Mouse (Mus musculus) thymus, adult 2 months (tissue): Measurements from ENCODE around the gene AC141477.1.

Experiments used
- CTCF ChIP-seq: fragments of 200-500 bp; IDR thresholded peaks from 2 replicates; pipeline ENCODE4 v1.5.1; 2012; ENCODE audit warnings: mild to moderate bottlenecking, control low read depth, low read length, moderate library complexity, borderline replicate concordance; ENCODE audit not compliant: control insufficient read depth, poor library complexity, insufficient read depth; ENCODE audit errors: extremely low read depth
- POLR2A ChIP-seq: fragments of 200-500 bp; IDR thresholded peaks from 2 replicates; pipeline ENCODE4 v1.6.1; 2012; ENCODE audit warnings: mild to moderate bottlenecking, low read length, control low read depth, moderate library complexity; ENCODE audit not compliant: control insufficient read depth, poor library complexity, insufficient read depth; ENCODE audit errors: extremely low read depth

DNA sequence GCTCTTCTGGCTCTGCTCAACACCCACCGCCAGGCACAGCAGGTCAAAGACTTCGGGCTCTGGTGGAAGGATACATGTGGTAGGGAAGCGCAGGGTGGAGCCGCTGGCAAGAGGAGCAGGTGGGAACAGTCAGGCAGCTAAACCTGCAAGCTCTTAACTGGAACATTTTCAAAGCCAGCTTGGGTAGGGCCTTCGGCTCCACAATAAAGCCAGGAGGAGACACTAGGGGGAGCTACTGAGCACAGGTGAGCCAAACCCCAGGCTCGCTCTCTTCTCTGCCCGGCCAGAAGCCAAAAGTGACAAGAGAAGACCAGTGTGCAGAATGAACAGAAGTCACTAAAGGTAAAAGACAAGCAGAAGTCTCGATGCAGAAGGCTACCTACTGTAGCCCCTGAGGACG lies 48.5 kb downstream of the AC141477.1 start:
- TF ChIP-seq CTCF (peak; percentile 82; the same call in 1 of the 2 replicates), POLR2A (no peak)
